Mouse (Mus musculus) brain, embryonic 14.5 days (tissue): ENCODE data around the gene Plcb1. TPM values are rescaled to one million over a fixed set of nuclear protein-coding genes. Genes with fewer than 3 reads are reported as not detected.

ENCODE experiments used
- DNase-seq: peaks from one replicate; pipeline ENCODE4 v3.0.0-alpha.2; 2011; ENCODE audit warnings: low read depth
- CTCF ChIP-seq: fragments of 200-500 bp; IDR thresholded peaks from 2 replicates; pipeline ENCODE4 v1.5.1; 2012; ENCODE audit warnings: inconsistent platforms, mild to moderate bottlenecking, moderate library complexity, borderline replicate concordance; ENCODE audit not compliant: insufficient read depth, insufficient read length; ENCODE audit errors: extremely low read depth
- POLR2A ChIP-seq: fragments of 200-500 bp; IDR thresholded peaks from 2 replicates; pipeline ENCODE4 v1.6.1; 2012; ENCODE audit warnings: mild to moderate bottlenecking, inconsistent platforms, borderline replicate concordance; ENCODE audit not compliant: poor library complexity, insufficient read depth, insufficient read length, severe bottlenecking; ENCODE audit errors: extremely low read depth
- polyA plus RNA-seq: library from polyadenylated mRNA; depleted of rRNA; stranded (reverse); fragments of >200 nt; gene quantifications from 2 replicates; pipeline ENCODE4 v1.2.3, GENCODE M21; 2012

Gene Plcb1
- polyA plus RNA-seq, 1 experiment: 15.2 TPM

DNA sequence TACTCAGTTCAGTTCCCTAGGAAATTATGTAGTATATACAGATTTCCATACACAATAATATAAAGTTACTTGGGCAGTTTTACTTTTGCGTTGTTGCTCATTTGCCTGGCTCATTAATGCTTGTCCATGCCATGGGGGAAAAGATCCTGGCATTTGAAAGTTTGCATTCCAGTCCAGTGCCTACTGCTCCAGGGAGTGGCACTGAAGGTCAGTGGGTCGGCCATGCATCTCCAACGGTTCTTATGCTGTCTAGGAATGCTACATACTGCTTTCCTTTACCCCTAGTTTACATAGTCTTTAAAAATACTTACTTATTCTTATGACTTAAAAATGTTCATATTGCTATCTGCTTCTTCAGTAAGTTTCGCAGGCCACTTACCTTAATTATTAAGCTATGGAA is 156.2 kb downstream of the Plcb1 start:
- TF ChIP-seq POLR2A (no peak), CTCF (no peak)
- no peak for DNase-seq

DNA sequence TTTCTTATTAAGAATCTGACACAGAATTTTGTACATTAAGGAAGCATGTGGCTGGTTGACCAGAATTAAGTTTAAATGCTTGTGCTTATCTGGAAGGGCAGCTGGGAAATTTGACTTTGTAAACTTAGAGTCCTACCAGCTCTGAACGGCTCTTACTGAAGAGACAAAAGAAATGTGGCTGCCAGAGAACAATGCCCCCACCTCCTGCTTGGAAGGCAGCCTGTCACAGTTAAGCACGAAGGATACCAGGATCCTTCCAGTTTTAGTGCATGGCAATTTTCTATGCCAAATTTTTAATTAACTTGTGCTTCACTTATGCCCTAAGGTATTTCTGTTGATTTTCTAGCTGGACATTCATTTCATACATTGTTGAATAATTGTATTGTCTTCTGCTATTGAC is 157.1 kb downstream of the Plcb1 start:
- TF ChIP-seq POLR2A (no peak), CTCF (no peak)
- peak; percentile 33 for DNase-seq

DNA sequence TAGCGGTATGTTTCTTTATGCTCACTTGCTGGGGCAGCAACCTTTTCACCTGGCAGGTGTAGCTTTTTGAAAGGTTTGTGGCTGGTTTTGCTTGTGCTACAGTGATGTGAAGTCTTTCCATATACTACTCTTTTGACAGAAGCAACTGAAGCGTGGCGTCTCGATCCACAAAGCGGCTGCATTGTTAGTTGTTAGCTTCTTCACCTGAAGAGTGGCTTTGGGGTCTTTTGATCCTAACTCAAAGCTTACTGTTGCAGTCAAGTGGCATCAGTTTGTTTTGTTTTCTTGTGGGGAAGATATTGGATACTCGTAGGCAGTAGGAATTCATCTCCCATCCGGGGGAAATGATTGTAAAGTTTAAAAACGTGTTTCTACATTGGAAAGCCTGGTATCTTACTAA is 160.5 kb downstream of the Plcb1 start:
- no peak for TF ChIP-seq CTCF
- no peak for TF ChIP-seq POLR2A
- no peak for DNase-seq

GRCm38 (mm10) chr2:134946911-134947310 is 161.0 kb downstream of the Plcb1 start:
- TF ChIP-seq CTCF (no peak), POLR2A (no peak)

DNA sequence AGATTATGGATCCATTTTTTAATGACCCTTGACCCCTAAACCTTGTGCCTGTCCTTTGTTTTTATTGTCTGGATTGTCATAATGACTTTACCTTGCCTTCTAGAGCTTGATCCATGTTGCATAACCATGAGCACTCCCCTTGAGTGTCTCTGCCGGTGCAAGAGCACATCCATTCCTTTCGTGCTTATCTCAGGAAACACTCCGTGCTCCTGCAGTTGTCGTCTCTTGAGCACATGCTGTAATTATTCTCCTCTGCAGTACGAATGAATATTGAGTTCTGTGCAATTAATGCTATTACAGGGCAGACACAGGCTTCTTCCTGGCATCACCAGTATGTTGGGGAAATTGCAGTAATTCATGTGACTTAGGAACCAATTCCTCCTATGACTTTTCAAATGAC is 166.2 kb downstream of the Plcb1 start:
- TF ChIP-seq POLR2A (no peak), CTCF (no peak)
- DNase-seq: peak; percentile 22

More at GRCm38 (mm10) chr2:134946911-134947310, 161.0 kb downstream of the Plcb1 start:
- DNase-seq: no peak

GRCm38 (mm10) chr2:134956436-134956835 is 170.6 kb downstream of the Plcb1 start:
- no peak for DNase-seq
- TF ChIP-seq CTCF (no peak), POLR2A (no peak)

- DNase-seq: no peak
- TF ChIP-seq POLR2A (no peak), CTCF (no peak)
Observed at GRCm38 (mm10) chr2:134966131-134966530, 180.3 kb downstream of the Plcb1 start.

DNA sequence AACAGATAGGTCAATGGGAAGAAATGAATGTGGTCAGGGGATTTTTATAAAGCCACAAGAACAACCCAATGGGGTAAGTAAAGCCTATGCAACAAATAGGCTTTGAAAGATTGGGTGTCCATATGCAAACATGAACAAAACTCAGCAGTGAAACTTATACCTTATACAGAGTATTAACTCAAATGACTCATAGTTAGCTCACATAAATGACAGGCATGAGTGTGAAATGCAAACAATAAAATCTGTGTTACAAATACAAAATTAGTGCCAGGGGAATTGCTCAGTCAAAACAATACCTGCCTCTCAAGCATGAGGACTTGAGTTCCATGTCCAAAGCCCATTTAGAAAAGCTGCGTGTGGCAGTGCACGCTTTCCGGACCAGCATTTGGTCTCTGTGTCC is 182.5 kb downstream of the Plcb1 start:
- TF ChIP-seq CTCF (no peak), POLR2A (no peak)
- DNase-seq: no peak

DNA sequence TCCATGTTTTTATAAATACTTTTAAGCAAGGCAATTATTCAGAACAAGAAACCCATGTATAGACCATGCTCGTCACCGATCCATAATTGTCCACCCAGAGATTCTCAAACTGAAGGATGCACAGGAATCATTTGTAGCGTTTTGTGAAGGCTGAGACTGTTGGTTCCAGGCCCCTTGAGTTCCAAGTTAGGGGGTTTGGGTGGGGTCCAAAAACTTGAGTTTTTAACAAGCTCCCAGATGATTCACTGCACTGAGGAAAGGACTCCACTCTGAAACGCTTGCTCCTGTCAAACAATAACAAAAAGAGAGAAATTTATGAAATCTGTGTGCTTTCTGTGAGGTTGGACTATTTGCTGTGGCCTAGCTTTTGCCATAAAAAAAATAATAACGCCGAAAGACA is 186.5 kb downstream of the Plcb1 start:
- peak; percentile 18 for DNase-seq
- no peak for TF ChIP-seq CTCF
- TF ChIP-seq POLR2A: no peak

GRCm38 (mm10) chr2:134974711-134975110 is 188.8 kb downstream of the Plcb1 start:
- TF ChIP-seq POLR2A: no peak
- no peak for TF ChIP-seq CTCF
- no peak for DNase-seq

DNA sequence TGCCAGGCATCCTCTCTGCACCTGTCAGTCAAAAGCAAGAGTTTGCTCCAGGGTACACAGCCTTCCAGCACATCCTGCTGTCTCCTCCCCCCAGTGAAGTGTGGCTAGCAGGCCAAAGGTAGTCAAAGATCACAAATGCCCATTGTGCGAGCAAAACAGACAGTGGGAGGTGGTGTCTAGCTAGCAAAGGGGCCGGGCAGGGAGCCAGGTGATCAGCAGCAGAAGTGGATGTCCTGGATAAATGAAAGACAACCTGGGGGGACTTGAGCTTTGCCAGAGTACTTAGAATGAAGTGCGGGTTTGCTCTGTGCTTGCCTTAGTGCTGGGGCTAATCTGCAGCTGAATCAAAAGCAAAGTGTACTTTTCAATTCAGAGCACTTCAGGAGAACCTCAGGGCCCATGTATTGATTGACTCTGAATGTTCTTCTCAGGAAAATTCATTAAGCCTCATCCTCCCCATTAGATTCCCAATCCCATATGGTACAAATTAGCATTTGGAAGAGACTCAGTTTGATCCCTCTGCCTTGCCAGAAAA is 191.0 kb downstream of the Plcb1 start:
- DNase-seq: peak; percentile 80
- TF ChIP-seq CTCF: no peak
- no peak for TF ChIP-seq POLR2A

DNA sequence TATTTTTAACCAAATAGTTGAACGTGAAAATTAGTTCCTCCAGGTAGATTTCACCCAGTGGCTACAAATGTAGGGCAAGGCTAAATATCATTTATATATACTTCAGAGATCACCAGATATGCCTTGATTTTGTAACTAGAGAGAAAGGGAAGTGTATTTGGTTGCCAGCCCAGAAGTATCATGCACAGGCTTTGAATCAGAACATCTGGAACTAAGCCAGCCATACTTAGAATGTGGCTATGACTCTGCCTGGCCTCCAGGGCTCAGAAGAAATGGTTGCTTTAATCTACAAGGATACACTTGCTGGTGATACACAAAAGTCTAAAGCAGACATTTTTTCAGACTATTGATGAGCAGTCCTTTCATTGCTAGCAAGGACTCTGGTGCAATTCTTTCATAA is 191.8 kb downstream of the Plcb1 start:
- TF ChIP-seq CTCF (no peak), POLR2A (no peak)

More for the DNA sequence above, 191.8 kb downstream of the Plcb1 start:
- DNase-seq: peak; percentile 57
